Mouse (Mus musculus): ENCODE measurements around the gene Fam43a.
A peak's percentile ranks its signal among the peaks of the same experiment; 100 is the strongest.

Fam43a gene

GRCm38 (mm10) chr16:30599491-30600268 is at the start of gene Fam43a:
Gene Fam43a (plus strand): TSS chr16:30599723.
- DNase-seq (ENCODE audit: low read depth, low spot score), result peak; percentile 96

GRCm38 (mm10) chr16:30549966-30550747 is 49.4 kb upstream of the Fam43a start:
- peak; percentile 75 for DNase-seq (ENCODE audit: low read depth, low spot score)

- peak; percentile 71 for DNase-seq (ENCODE audit: low read depth, low spot score)
Measured at GRCm38 (mm10) chr16:30550748-30551192, 48.8 kb upstream of the Fam43a start, which contains the start of gene Tmem44. Gene Tmem44 (minus strand): TSS chr16:30550842.

GRCm38 (mm10) chr16:30552621-30553338 is 46.7 kb upstream of the Fam43a start:
- DNase-seq (ENCODE audit: low read depth, low spot score), result peak; percentile 45

GRCm38 (mm10) chr16:30554109-30554508 is 45.4 kb upstream of the Fam43a start:
- DNase-seq (ENCODE audit: low read depth, low spot score), result peak; percentile 50

GRCm38 (mm10) chr16:30559312-30559992 is 40.1 kb upstream of the Fam43a start:
- peak; percentile 88 for DNase-seq (ENCODE audit: low read depth, low spot score)

GRCm38 (mm10) chr16:30560601-30561000 is 38.9 kb upstream of the Fam43a start:
- DNase-seq (ENCODE audit: low read depth, low spot score), result no peak

- no peak for DNase-seq (ENCODE audit: low read depth, low spot score)
Measured at GRCm38 (mm10) chr16:30565631-30566030, 33.9 kb upstream of the Fam43a start.

GRCm38 (mm10) chr16:30570173-30570572 is 29.4 kb upstream of the Fam43a start:
- peak; percentile 55 for DNase-seq (ENCODE audit: low read depth, low spot score)

- DNase-seq (ENCODE audit: low read depth, low spot score), result no peak
Measured at GRCm38 (mm10) chr16:30571378-30571777, 28.1 kb upstream of the Fam43a start.

GRCm38 (mm10) chr16:30572239-30572638 is 27.3 kb upstream of the Fam43a start:
- DNase-seq (ENCODE audit: low read depth, low spot score), result peak; percentile 74

- no peak for DNase-seq (ENCODE audit: low read depth, low spot score)
Measured at GRCm38 (mm10) chr16:30575815-30576214, 23.7 kb upstream of the Fam43a start.

- DNase-seq (ENCODE audit: low read depth, low spot score), result no peak
Measured at GRCm38 (mm10) chr16:30576392-30576791, 23.1 kb upstream of the Fam43a start.

- DNase-seq (ENCODE audit: low read depth, low spot score), result no peak
Measured at GRCm38 (mm10) chr16:30580765-30581164, 18.8 kb upstream of the Fam43a start.

GRCm38 (mm10) chr16:30586935-30587493 is 12.5 kb upstream of the Fam43a start:
- DNase-seq (ENCODE audit: low read depth, low spot score), result no peak

- peak; percentile 98 for DNase-seq (ENCODE audit: low read depth, low spot score)
Measured at GRCm38 (mm10) chr16:30587494-30588327, 11.8 kb upstream of the Fam43a start, which contains the start of gene Lsg1. Gene Lsg1 (minus strand): TSS chr16:30587592.

GRCm38 (mm10) chr16:30590264-30591209 is 9.0 kb upstream of the Fam43a start:
- DNase-seq (ENCODE audit: low read depth, low spot score), result no peak

- DNase-seq (ENCODE audit: low read depth, low spot score), result peak; percentile 63
Measured at GRCm38 (mm10) chr16:30591990-30592389, 7.5 kb upstream of the Fam43a start.

GRCm38 (mm10) chr16:30595356-30595755 is 4.2 kb upstream of the Fam43a start:
- no peak for DNase-seq (ENCODE audit: low read depth, low spot score)

All from R1 (cell line).